Mouse (Mus musculus) G1E (cell line): Measurements from ENCODE around the gene Syt5.

Experiments used
- CTCF ChIP-seq: IDR thresholded peaks from 2 replicates; pipeline ENCODE4 v1.5.1; 2012; ENCODE audit warnings: low read depth, low read length, inconsistent platforms, mixed read lengths
- GATA1 ChIP-seq: IDR thresholded peaks from 2 replicates; pipeline ENCODE4 v1.6.1; 2012; ENCODE audit warnings: borderline replicate concordance, low read length, inconsistent platforms, mixed read lengths
- GATA2 ChIP-seq: IDR thresholded peaks from 2 replicates; pipeline ENCODE4 v1.6.1; 2012; ENCODE audit warnings: low read depth, low read length, inconsistent platforms, borderline replicate concordance
- POLR2AphosphoS5 ChIP-seq: IDR thresholded peaks from 2 replicates; pipeline ENCODE4 v1.6.1; 2012; ENCODE audit warnings: low read depth, low read length, inconsistent platforms; ENCODE audit not compliant: insufficient replicate concordance
- TAL1 ChIP-seq: conservative IDR thresholded peaks from 2 replicates; pipeline ENCODE4 v1.6.1; 2012; ENCODE audit warnings: low read depth, low read length, inconsistent platforms, mixed read lengths

GRCm38 (mm10) chr7:4493991-4494390 is 53.4 kb downstream of the Syt5 start:
- TF ChIP-seq CTCF (no peak), GATA1 (no peak), GATA2 (no peak), POLR2AphosphoS5 (no peak), TAL1 (no peak)
